Mouse (Mus musculus): ENCODE data around the gene Bspry.
"Not testable (repeated sequence)": the region's sequence is repeated elsewhere in the genome, so short reads cannot be mapped to it uniquely, and the experiment has no call there.

The Bspry gene

GRCm38 (mm10) chr4:62479937-62480708, at the start of gene Bspry:
Gene Bspry (plus strand): TSS chr4:62480053.
- peak; percentile 34 to 76 for DNase-seq (ENCODE audit: low spot score in 2 of 2)

GRCm38 (mm10) chr4:62430678-62431077, 49.2 kb upstream of the Bspry start:
- DNase-seq (ENCODE audit: low spot score in 2 of 2) = no peak

- DNase-seq (ENCODE audit: low spot score in 2 of 2) = peak in 1 of 2 experiments; percentile 32
Measured at GRCm38 (mm10) chr4:62431522-62431921, 48.3 kb upstream of the Bspry start.

GRCm38 (mm10) chr4:62433939-62434870, 45.6 kb upstream of the Bspry start:
- DNase-seq (ENCODE audit: low spot score in 2 of 2) = no peak

GRCm38 (mm10) chr4:62435081-62435480, 44.8 kb upstream of the Bspry start, which contains the start of gene Rnf183:
Gene Rnf183 (minus strand): TSS chr4:62435252.
- DNase-seq (ENCODE audit: low spot score in 2 of 2) = no peak

GRCm38 (mm10) chr4:62437256-62437778, 42.5 kb upstream of the Bspry start:
- no peak for DNase-seq (ENCODE audit: low spot score in 2 of 2)

- DNase-seq (ENCODE audit: low spot score in 2 of 2) = no peak
Measured at GRCm38 (mm10) chr4:62437871-62438270, 42.0 kb upstream of the Bspry start.

GRCm38 (mm10) chr4:62439793-62440192, 40.1 kb upstream of the Bspry start:
- no peak for DNase-seq (ENCODE audit: low spot score in 2 of 2)

- no peak for DNase-seq (ENCODE audit: low spot score in 2 of 2)
Measured at GRCm38 (mm10) chr4:62440544-62440943, 39.3 kb upstream of the Bspry start.

GRCm38 (mm10) chr4:62440986-62441385, 38.9 kb upstream of the Bspry start:
- DNase-seq (ENCODE audit: low spot score in 2 of 2) = no peak

- DNase-seq (ENCODE audit: low spot score in 2 of 2) = peak in 1 of 2 experiments; percentile 21
Measured at GRCm38 (mm10) chr4:62454995-62455394, 24.9 kb upstream of the Bspry start.

- DNase-seq (ENCODE audit: low spot score in 2 of 2) = no peak
Measured at GRCm38 (mm10) chr4:62459081-62459480, 20.8 kb upstream of the Bspry start.

GRCm38 (mm10) chr4:62460348-62460747, 19.5 kb upstream of the Bspry start:
- DNase-seq (ENCODE audit: low spot score in 2 of 2) = no peak

GRCm38 (mm10) chr4:62463124-62463523, 16.7 kb upstream of the Bspry start:
- no peak for DNase-seq (ENCODE audit: low spot score in 2 of 2)

GRCm38 (mm10) chr4:62468158-62468557, 11.7 kb upstream of the Bspry start:
- no peak for DNase-seq (ENCODE audit: low spot score in 2 of 2)

- peak; percentile 83 to 93 for DNase-seq (ENCODE audit: low spot score in 2 of 2)
Measured at GRCm38 (mm10) chr4:62470598-62471051, 9.2 kb upstream of the Bspry start, which contains the start of gene Wdr31. Gene Wdr31 (minus strand): TSS chr4:62470896.

- no peak for DNase-seq (ENCODE audit: low spot score in 2 of 2)
Measured at GRCm38 (mm10) chr4:62472071-62472470, 7.8 kb upstream of the Bspry start.

GRCm38 (mm10) chr4:62475131-62475530, 4.7 kb upstream of the Bspry start:
- DNase-seq (ENCODE audit: low spot score in 2 of 2) = no peak

- DNase-seq (ENCODE audit: low spot score in 2 of 2) = no peak
Measured at GRCm38 (mm10) chr4:62475793-62476192, 4.1 kb upstream of the Bspry start.

- no peak for DNase-seq (ENCODE audit: low spot score in 2 of 2)
Measured at GRCm38 (mm10) chr4:62477542-62478244, 2.2 kb upstream of the Bspry start.

- DNase-seq (ENCODE audit: low spot score in 2 of 2) = not testable (repeated sequence)
Measured at GRCm38 (mm10) chr4:62479593-62479936, 288 bp upstream of the Bspry start.

Measured in spleen, postnatal 4 days (tissue).